Mouse (Mus musculus) midbrain, embryonic 12.5 days (tissue): ENCODE measurements at regions not wholly inside any gene's neighbourhood (a gene's known extent, or its start where the extent isn't known, plus 50 kb on each side); places are given as distances from the start of the nearest gene placed in this dataset.

Experiments used
- ATAC-seq: fragments of 200-750 bp; cut with Nextera tagmentation; 2 replicates; pipeline ENCODE4 v1.8.0; 2017; ENCODE audit warnings: low read depth, moderate TSS enrichment, moderate library complexity; ENCODE audit not compliant: low FRiP score
- H3K27ac ChIP-seq: fragments of 300-500 bp; sonication (generic); replicated peaks from 2 replicates; pipeline ENCODE4 v1.5.1; 2016; ENCODE audit warnings: mild to moderate bottlenecking
- H3K27me3 ChIP-seq: fragments of 300-500 bp; sonication (generic); 2 replicates; pipeline ENCODE4 v1.6.1; 2016; ENCODE audit warnings: mild to moderate bottlenecking
- H3K36me3 ChIP-seq: fragments of 300-500 bp; sonication (generic); 2 replicates; pipeline ENCODE4 v1.6.1; 2016
- H3K4me1 ChIP-seq: fragments of 300-500 bp; sonication (generic); 2 replicates; pipeline ENCODE4 v1.6.1; 2016
- H3K4me2 ChIP-seq: fragments of 300-500 bp; sonication (generic); replicated peaks from 2 replicates; pipeline ENCODE4 v1.6.1; 2016; ENCODE audit warnings: mild to moderate bottlenecking, moderate library complexity
- H3K4me3 ChIP-seq: fragments of 300-500 bp; sonication (generic); 2 replicates; pipeline ENCODE4 v1.5.1; 2016; ENCODE audit warnings: mild to moderate bottlenecking
- H3K9ac ChIP-seq: fragments of 300-500 bp; sonication (generic); replicated peaks from 2 replicates; pipeline ENCODE4 v1.6.1; 2016; ENCODE audit warnings: mild to moderate bottlenecking, moderate library complexity
- H3K9me3 ChIP-seq: fragments of 300-500 bp; sonication (generic); 2 replicates; pipeline ENCODE4 v1.6.1; 2016; ENCODE audit warnings: mild to moderate bottlenecking
- WGBS: fragments of 180-500 bp; shearing (Covaris S2); methylation state at CpG from one replicate; pipeline ENCODE4 v1.1.7; 2016; 5-methylcytosine and 5-hydroxymethylcytosine counted together

DNA sequence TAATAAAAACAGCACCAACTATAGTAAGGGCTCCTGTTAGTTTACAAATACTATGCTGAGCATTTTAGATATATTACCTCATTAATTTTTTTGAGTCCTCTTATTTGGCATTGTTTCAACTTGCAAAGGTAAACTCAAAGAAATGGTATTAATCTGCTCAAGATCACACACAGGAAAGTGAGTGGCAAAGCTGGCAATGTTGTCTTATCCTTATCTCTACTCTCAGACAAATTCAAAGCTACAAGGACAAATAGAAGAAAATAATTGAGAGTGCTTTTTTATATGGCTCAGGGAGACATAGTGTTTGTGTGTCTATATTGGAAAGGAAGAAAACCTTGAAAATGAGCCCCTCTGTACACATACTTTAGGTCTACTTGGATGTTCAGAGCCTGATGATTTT, 411.9 kb upstream of the Mgat4c start:
- Histone ChIP-seq H3K27me3 (no peaks in the 10 kb centered on the region), H3K4me2 (no peak overlapping the region)
- no peak for ATAC-seq

DNA sequence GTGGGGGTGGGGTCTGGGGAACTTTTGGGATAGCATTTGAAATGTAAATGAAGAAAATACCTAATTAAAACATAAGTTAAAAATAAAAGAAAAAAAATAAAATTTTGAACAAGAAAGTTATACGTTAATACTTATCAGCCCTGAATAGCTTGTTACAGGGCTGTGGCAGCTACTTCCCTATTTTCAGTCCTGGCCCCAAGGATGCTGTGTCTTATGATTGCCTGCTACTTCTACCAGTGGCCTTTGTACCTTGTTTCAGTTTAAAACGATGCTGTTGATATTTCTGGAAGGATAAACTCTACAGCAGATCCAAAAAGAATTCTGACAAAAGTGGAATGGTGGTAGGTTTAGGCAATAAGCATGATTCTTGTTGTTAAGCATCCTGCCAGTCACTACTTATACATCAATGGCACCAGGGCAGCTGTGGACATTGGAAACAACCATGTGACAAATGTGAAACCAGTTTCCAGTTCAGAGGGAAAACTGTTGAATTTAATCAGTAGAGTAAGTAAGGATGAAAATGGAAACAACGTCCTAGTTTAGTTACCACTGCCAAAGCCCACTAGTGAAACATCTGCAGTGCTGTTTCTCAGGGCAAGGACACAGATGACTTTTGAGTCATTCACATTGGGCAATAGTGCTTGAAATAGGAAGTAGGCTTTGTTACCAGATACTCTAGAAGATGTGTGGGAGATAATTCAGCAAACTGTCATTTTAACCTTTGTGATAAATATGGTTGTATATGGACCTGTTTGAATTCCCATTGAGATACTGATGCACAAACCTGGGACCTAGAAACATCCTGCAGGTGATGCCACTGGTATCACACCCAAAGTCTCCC, 409.6 kb upstream of the Mgat4c start:
- H3K27me3 ChIP-seq: no peaks in the 10 kb centered on the region
- H3K9me3 ChIP-seq: no peaks in the 10 kb centered on the region
- 85% methylated on average over 3 of the region's 3 CpGs for WGBS
- H3K4me3 ChIP-seq: no peak overlapping the region
- no peaks in the 10 kb centered on the region for H3K4me1 ChIP-seq
- no peaks in the 10 kb centered on the region for H3K36me3 ChIP-seq
- no peak overlapping the region for H3K9ac ChIP-seq
- ATAC-seq: no peak
- no peak overlapping the region for H3K27ac ChIP-seq
- no peak overlapping the region for H3K4me2 ChIP-seq

More for the DNA sequence above, 411.9 kb upstream of the Mgat4c start:
- Histone ChIP-seq H3K27ac (no peak overlapping the region), H3K4me3 (no peak overlapping the region), H3K36me3 (no peaks in the 10 kb centered on the region), H3K9me3 (no peaks in the 10 kb centered on the region), H3K9ac (no peak overlapping the region), H3K4me1 (no peaks in the 10 kb centered on the region)

DNA sequence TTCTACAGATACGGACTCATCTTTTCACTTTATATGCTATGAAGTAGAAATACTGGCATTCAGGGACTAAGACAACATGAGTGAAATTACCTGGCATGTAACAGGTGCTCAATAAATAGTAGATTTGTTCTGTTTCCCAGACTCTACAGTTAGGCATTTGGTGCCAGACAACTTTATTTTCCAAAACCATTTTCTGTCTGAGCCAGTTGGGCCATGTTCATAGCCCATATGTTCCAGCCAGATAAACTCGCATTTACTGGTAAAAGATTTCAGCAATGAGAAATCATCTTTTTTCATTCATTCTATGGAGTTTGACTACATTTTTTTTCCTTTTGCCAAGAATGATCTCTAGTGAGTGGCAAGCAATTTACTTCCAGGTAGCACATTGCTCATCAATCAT, 393.2 kb upstream of the Mgat4c start:
- Histone ChIP-seq H3K9ac (no peak overlapping the region), H3K4me2 (no peak overlapping the region), H3K4me3 (no peak overlapping the region), H3K27me3 (no peaks in the 10 kb centered on the region), H3K9me3 (no peaks in the 10 kb centered on the region), H3K27ac (no peak overlapping the region), H3K4me1 (no peaks in the 10 kb centered on the region), H3K36me3 (no peaks in the 10 kb centered on the region)
- ATAC-seq: no peak
- WGBS: 98% methylated on average over 2 of the region's 2 CpGs

DNA sequence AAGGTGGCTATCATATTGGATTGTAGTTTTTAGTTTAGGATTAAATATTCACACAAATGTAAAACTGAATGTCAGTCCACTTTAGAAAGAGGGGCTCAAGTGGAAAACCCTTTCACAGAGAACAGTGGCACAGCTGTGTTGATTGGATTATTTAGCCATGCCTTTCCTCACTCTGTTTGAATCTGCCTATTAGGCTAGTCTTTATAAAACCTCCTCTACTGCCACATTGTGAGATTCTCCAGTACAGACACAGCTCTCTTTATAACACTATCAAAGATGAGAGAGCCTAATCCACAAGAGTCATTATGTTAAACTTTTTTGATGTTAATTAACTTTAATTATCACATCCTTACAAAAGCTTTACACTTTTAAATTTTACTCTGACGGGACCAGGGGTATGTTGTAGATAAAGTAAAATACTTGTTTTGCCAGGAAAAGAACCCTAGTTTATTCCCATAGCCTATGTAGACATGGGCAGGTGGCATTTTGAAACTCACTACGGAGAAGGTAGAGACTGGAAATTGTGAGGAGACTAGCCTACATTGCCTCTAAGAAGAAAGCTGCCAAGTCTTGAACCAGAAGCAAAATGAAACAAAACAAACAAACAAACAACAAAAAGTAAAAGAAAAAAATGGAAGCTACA, 379.0 kb upstream of the Mgat4c start:
- Histone ChIP-seq H3K4me3 (no peak overlapping the region), H3K4me1 (no peaks in the 10 kb centered on the region; the same call in 1 of the 2 replicates), H3K9me3 (no peaks in the 10 kb centered on the region), H3K27me3 (peaks cover 3% of the 10 kb centered on the region; the same call in 1 of the 2 replicates), H3K9ac (no peak overlapping the region), H3K27ac (no peak overlapping the region), H3K4me2 (no peak overlapping the region), H3K36me3 (no peaks in the 10 kb centered on the region)
- ATAC-seq: peak; percentile 94
- 22% methylated on average over 2 of the region's 2 CpGs for whole genome bisulfite sequencing

DNA sequence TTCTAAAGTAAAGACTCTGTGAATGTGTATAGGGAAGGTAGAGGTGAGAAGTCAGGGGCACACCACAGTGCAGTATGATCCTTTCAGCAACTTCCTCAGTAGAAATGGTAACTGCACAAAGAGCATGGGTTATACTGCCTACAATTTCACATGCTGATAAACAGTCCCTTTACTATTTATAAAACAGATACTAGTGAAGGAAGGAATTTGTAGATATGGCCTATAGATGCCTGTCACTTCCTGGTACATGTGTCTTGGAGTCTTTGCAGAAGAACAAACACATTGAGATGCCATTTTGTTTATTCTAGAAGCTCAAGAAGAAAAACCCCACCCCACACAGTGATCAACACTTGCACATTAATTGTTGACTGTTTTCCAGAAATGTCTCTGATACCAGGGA, 377.2 kb upstream of the Mgat4c start:
- Histone ChIP-seq H3K27me3 (peaks cover 3% of the 10 kb centered on the region; the same call in 1 of the 2 replicates), H3K36me3 (no peaks in the 10 kb centered on the region), H3K9ac (no peak overlapping the region), H3K4me2 (no peak overlapping the region), H3K9me3 (no peaks in the 10 kb centered on the region), H3K27ac (no peak overlapping the region), H3K4me1 (no peaks in the 10 kb centered on the region; the same call in 1 of the 2 replicates), H3K4me3 (no peak overlapping the region)
- ATAC-seq: no peak

DNA sequence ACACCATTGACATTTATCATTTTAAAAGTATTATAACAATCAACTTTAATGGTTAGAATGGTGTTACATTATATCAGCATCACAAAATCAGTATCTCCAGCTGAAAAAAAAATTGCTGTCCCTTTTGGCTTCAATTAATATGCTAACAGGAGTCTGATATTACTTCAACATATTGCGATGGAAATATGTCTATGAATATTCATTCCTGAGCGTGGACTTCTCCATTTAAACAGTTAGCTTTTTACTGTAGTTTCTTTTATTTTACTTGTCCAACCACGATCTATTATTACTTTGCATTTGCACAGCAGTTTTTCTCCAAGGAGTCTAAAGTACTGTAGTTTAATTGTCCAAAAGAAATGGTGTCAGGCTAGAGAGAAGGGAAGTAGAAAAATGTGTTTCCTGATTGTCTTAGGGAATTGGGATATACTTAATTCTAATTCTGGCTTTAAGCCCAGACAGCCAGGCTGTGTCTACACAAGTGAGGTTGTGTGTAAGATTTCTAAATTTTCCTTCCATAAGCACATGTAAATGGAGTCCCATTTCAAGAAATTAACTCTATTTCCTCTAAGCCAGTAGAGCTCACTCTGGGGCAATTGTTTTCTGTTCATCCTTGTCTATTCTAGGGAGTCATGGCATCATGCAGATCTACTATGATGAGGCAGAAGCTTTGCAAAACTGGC, 364.5 kb upstream of the Mgat4c start:
- Histone ChIP-seq H3K27ac (no peak overlapping the region), H3K9ac (no peak overlapping the region), H3K9me3 (no peaks in the 10 kb centered on the region), H3K27me3 (no peaks in the 10 kb centered on the region), H3K4me1 (no peaks in the 10 kb centered on the region), H3K4me2 (no peak overlapping the region), H3K36me3 (no peaks in the 10 kb centered on the region), H3K4me3 (no peak overlapping the region)
- 91% methylated on average over 3 of the region's 3 CpGs for WGBS
- ATAC-seq: no peak

DNA sequence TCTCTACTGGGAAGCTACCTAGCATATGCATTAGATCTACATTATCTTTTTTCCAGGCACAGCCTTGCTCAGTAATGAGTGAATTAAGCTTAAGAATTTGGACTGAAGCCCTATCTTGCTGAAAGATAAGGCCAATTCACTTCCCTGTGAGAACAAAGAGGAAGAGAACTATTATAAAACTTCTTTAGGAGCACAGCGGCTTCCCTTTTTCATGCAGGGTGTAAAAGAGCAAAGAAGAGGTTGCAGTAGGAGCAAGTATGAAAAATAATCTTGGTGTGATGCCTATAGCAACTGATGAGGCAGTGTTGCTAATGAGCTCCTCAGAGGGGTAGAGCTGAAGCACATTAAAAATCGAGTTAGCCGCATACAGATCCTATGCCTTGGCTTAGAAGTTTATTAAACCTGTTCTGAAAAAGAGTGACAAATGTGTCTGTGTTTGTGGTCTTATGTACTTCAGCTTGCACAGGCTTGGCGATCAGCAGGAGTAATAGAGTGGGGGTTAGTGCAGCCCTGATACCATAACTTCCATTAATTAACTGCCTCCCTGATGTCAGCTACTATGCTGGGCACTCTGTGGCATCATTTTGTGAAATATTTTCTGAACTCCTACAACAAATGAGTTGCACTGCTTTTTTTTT, 360.1 kb upstream of the Mgat4c start:
- no peak overlapping the region for H3K9ac ChIP-seq
- no peak overlapping the region for H3K4me3 ChIP-seq
- WGBS: 72% methylated on average over 4 of the region's 4 CpGs
- H3K4me1 ChIP-seq: no peaks in the 10 kb centered on the region
- no peaks in the 10 kb centered on the region for H3K36me3 ChIP-seq
- ATAC-seq: peak; percentile 66; the same call in 1 of the 2 replicates
- H3K9me3 ChIP-seq: no peaks in the 10 kb centered on the region
- H3K27me3 ChIP-seq: no peaks in the 10 kb centered on the region
- no peak overlapping the region for H3K4me2 ChIP-seq
- no peak overlapping the region for H3K27ac ChIP-seq

DNA sequence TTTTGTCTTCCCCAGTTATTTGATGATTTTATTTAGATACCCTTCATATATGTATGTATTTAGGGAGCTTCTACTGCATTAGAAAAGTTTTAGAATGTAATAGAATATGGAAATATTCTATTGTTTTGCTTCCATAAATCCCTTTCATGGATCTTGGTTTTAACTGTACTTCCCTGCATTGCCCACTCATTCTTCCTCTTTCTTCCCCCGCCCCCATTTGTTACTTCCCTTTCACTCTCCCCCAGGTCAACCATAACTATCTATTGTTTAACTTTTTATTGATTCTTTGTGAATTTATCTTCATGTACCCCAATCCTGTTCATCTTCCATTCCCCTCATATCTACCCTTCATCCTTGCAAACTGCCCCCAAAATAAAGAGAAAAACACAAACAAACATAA, 356.8 kb upstream of the Mgat4c start:
- Histone ChIP-seq H3K27ac (no peak overlapping the region), H3K9me3 (no peaks in the 10 kb centered on the region), H3K4me2 (no peak overlapping the region), H3K36me3 (no peaks in the 10 kb centered on the region), H3K4me3 (no peak overlapping the region), H3K9ac (no peak overlapping the region), H3K4me1 (no peaks in the 10 kb centered on the region), H3K27me3 (no peaks in the 10 kb centered on the region)
- 84% methylated on average over 1 of the region's 1 CpGs for WGBS
- ATAC-seq: no peak

DNA sequence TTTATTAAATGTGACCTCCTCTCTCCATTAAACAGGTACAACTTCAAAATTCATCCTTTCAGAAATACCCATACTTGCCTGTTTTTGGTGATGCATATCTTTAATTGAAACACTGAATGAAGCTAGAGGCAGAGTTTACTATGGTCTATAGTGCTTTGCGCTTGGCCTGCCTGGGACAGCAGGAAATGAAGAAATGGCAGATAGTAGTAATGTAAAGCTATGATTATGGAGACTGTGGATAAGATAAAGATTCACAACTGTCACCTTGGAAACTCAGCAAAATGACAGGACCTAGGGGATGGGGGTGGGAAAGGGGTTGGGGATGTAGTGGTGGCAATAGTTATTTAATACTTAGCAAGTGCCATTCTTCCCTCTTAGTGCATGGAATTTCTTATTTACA, 352.7 kb upstream of the Mgat4c start:
- no peak overlapping the region for H3K4me2 ChIP-seq
- H3K4me1 ChIP-seq: no peaks in the 10 kb centered on the region
- H3K36me3 ChIP-seq: no peaks in the 10 kb centered on the region
- no peaks in the 10 kb centered on the region for H3K9me3 ChIP-seq
- no peak for ATAC-seq
- no peaks in the 10 kb centered on the region for H3K27me3 ChIP-seq
- H3K4me3 ChIP-seq: no peak overlapping the region
- WGBS: 94% methylated on average over 1 of the region's 1 CpGs
- no peak overlapping the region for H3K27ac ChIP-seq
- no peak overlapping the region for H3K9ac ChIP-seq

DNA sequence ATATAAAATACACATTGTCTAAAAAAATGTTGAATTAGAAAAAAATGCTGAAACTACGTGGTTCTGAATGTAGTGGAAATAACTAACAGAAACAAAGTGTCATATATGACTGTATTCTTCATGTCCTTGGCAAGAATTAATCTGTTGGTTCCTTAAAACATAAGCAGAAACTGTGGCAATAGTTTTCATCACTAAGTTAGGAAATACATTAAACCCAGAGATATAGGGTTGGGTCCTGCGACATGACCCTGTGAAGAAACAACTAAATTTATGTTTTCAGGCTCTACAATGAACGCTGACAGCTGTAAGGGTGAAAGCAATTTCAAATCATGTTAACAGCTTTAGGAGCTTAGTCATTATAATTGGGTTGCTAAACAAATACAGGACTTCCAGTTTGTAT, 351.2 kb upstream of the Mgat4c start:
- no peak overlapping the region for H3K4me2 ChIP-seq
- no peak overlapping the region for H3K4me3 ChIP-seq
- no peak for ATAC-seq
- H3K4me1 ChIP-seq: no peaks in the 10 kb centered on the region
- H3K36me3 ChIP-seq: no peaks in the 10 kb centered on the region
- 82% methylated on average over 3 of the region's 3 CpGs for WGBS
- no peaks in the 10 kb centered on the region for H3K27me3 ChIP-seq
- H3K27ac ChIP-seq: no peak overlapping the region
- no peak overlapping the region for H3K9ac ChIP-seq
- H3K9me3 ChIP-seq: no peaks in the 10 kb centered on the region

DNA sequence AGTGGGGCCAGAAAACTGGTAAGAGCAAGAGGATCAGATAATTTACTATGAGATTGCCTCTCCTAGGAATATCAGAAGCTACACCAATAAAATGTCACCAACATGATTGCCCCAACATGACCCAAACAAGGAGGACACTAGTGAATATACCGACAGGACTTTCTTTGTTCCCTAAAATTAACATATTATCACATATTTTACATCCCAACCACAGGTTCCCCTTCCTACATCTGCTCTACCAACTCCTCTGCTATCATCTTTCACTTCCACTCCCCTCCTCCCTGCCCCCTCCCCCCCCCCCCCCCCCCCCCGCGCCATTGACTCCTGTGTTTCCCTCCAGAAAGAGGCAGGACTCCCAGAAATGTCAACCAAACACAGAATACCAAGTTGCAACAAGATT, 346.2 kb upstream of the Mgat4c start:
- 66% methylated on average over 3 of the region's 3 CpGs for WGBS
- Histone ChIP-seq H3K27ac (no peak overlapping the region), H3K4me1 (no peaks in the 10 kb centered on the region), H3K4me2 (no peak overlapping the region), H3K9me3 (no peaks in the 10 kb centered on the region), H3K4me3 (no peak overlapping the region), H3K9ac (no peak overlapping the region), H3K27me3 (no peaks in the 10 kb centered on the region), H3K36me3 (no peaks in the 10 kb centered on the region)
- no peak for ATAC-seq

DNA sequence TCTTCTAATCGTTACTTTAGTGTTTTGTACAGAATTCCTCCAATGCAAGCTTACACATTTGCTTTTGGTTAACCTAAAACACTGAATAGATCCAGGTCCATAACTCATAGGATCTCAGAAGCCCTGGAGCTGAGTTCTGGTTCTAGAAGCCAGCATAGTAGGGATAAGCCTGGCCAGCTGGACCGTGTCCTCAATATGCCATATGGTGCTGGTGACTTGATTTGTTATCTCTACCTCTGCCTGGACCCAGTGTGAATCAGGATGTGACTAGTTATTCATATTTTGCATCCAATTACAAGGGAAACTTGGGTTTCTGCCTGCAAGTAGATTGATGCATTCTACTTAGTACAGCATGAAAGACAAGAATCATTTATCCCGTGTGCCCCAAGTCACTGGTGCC, 341.7 kb upstream of the Mgat4c start:
- H3K36me3 ChIP-seq: no peaks in the 10 kb centered on the region
- H3K4me1 ChIP-seq: no peaks in the 10 kb centered on the region
- no peak overlapping the region for H3K27ac ChIP-seq
- no peaks in the 10 kb centered on the region for H3K27me3 ChIP-seq
- no peak overlapping the region for H3K4me2 ChIP-seq
- H3K4me3 ChIP-seq: no peak overlapping the region
- H3K9ac ChIP-seq: no peak overlapping the region
- ATAC-seq: no peak
- 90% methylated on average over 3 of the region's 3 CpGs for WGBS
- no peaks in the 10 kb centered on the region for H3K9me3 ChIP-seq
